11 mouse cellular contexts compared by ENCODE assay signal in the genomic region with DNA sequence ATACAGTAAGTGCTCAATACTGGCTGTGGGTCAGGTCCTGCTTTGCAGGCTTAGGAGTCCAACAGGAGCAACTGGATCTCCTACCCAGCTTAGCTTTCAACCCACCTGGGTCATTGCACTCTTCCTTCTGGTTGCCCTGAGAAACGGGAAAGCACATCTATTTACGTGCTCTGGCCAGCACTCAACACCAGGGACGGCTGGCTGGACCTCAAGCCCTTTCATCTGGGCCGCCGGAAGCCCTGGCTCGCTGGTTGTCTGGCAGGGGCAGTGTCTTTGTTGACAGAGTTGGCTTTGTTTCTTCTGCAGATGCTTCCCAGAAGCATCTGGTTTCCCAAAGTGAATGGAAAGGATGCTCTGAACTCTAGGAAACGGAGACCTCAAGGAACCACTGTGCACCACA. TPM values are rescaled to one million over a fixed set of nuclear protein-coding genes. Genes with fewer than 3 reads are reported as not detected.
DNase-seq lines count a peak whose midpoint lies in the region; ATAC-seq and TF ChIP-seq lines count a peak whose summit lies in the region.
"Had no signal": no experiment of that assay in that cellular context is flagged by ENCODE, and none has a peak within 500 bp of the region (broad histone marks: within the 10 kb centered on the region; RNA-seq: fewer than 3 reads in every experiment).

No protein-coding gene starts in this region.

- no peak overlapping the region for H3K4me3 ChIP-seq in lung, adult 2 months (replicated peaks; ENCODE audit: extremely low read depth, low read depth, low read length)
- H3K4me3 ChIP-seq in forebrain, embryonic 16.5 days (replicated peaks; ENCODE audit: low read length), result no peak overlapping the region
- no peak overlapping the region for H3K4me3 ChIP-seq in hindbrain, embryonic 13.5 days
- H3K4me3 ChIP-seq: erythroblast, embryonic 14.5 days; liver, embryonic 15.5 days had no signal

- no peak for TF ChIP-seq CTCF in lung, adult 2 months (IDR thresholded peaks at IDR 0.05; ENCODE audit: insufficient read depth, low read length)

- no peaks in the 10 kb centered on the region for H3K4me1 ChIP-seq in lung, adult 2 months (ENCODE audit: control insufficient read depth, insufficient read depth, low read length)
- H3K4me1 ChIP-seq in forebrain, embryonic 16.5 days (replicated peaks; ENCODE audit: control insufficient read depth, insufficient read depth, low read length), result no peaks in the 10 kb centered on the region
- H3K4me1 ChIP-seq in hindbrain, embryonic 13.5 days (replicated peaks), result peaks cover 21% of the 10 kb centered on the region; the same call in 1 of the 2 replicates
- H3K4me1 ChIP-seq: liver, embryonic 15.5 days had no signal

- 33% methylated on average over 7 of the region's 7 CpGs for WGBS in lung, adult 2 months
- 41% methylated on average over 7 of the region's 7 CpGs for WGBS in forebrain, embryonic 16.5 days
- WGBS in hindbrain, embryonic 13.5 days, result 37% methylated on average over 7 of the region's 7 CpGs

- H3K9me3 ChIP-seq in forebrain, embryonic 16.5 days (ENCODE audit: control insufficient read depth, low read length), result no peaks in the 10 kb centered on the region
- no peaks in the 10 kb centered on the region for H3K9me3 ChIP-seq in hindbrain, embryonic 13.5 days
- H3K9me3 ChIP-seq: liver, embryonic 15.5 days had no signal

- H3K27ac ChIP-seq in forebrain, embryonic 16.5 days (ENCODE audit: low read length), result no peak overlapping the region
- 0 out of 2 replicates have a peak overlapping the region, but pooled peaks have one; percentile 60 for H3K27ac ChIP-seq in hindbrain, embryonic 13.5 days
- H3K27ac ChIP-seq: liver, embryonic 15.5 days had no signal

- H3K36me3 ChIP-seq in forebrain, embryonic 16.5 days (ENCODE audit: control insufficient read depth, insufficient read depth), result no peaks in the 10 kb centered on the region
- H3K36me3 ChIP-seq in hindbrain, embryonic 13.5 days, result no peaks in the 10 kb centered on the region
- H3K36me3 ChIP-seq: liver, embryonic 15.5 days had no signal

- H3K4me2 ChIP-seq in forebrain, embryonic 16.5 days (ENCODE audit: low read length), result no peak overlapping the region
- H3K4me2 ChIP-seq in hindbrain, embryonic 13.5 days, result no peak overlapping the region
- H3K4me2 ChIP-seq: liver, embryonic 15.5 days had no signal

- TF ChIP-seq POLR2A in lung, adult 2 months (IDR thresholded peaks at IDR 0.05; ENCODE audit: borderline replicate concordance, extremely low read depth, low read depth, low read length), result no peak

- ATAC-seq in forebrain, embryonic 16.5 days, result 0 out of 2 replicates have a peak, but pooled peaks have one; percentile 15
- no peak for ATAC-seq in hindbrain, embryonic 13.5 days (ENCODE audit: low FRiP score)
- ATAC-seq: Patski had no signal

- no peak overlapping the region for H3K9ac ChIP-seq in forebrain, embryonic 16.5 days (replicated peaks; ENCODE audit: low read depth, low read length)
- H3K9ac ChIP-seq in hindbrain, embryonic 13.5 days, result no peak overlapping the region
- H3K9ac ChIP-seq: liver, embryonic 15.5 days had no signal

- H3K27me3 ChIP-seq in forebrain, embryonic 16.5 days (replicated peaks; ENCODE audit: control insufficient read depth, insufficient read depth, low read length), result no peaks in the 10 kb centered on the region
- no peaks in the 10 kb centered on the region for H3K27me3 ChIP-seq in hindbrain, embryonic 13.5 days
- H3K27me3 ChIP-seq: liver, embryonic 15.5 days; Patski had no signal

- DNase-seq in lung, adult 18-20 months, result peak; percentile 32 to 40
- DNase-seq in lung, adult 2 months, result no peak
- DNase-seq in lung, postnatal 10 days, result peak; percentile 74
- DNase-seq in spleen, postnatal 14 days (ENCODE audit: low spot score in 2 of 2), result no peak
- DNase-seq in yolk sac, embryonic 10.5 days (ENCODE audit: low spot score), result no peak
- no peak for DNase-seq in right cerebral cortex, adult 18-20 months

RNA-seq across cellular contexts. Expression of a gene that starts 39.3 kb away (rescaled TPM):
- 95.0 and 116 TPM in 2 replicates for polyA plus RNA-seq in lung, adult 2 months (2012; rRNA removed)
- polyA plus RNA-seq in forebrain, embryonic 16.5 days (2015; fragmentation: Nextera tagmentation; extraction: Ambion mirVana), result 69.9 and 76.8 TPM in 2 replicates
- 68.1 and 68.6 TPM in 2 replicates for polyA plus RNA-seq in hindbrain, embryonic 13.5 days (2015; fragmentation: Nextera tagmentation; extraction: Ambion mirVana)

Comparison
In these comparisons a context has a peak if more than half of its experiments do, and no peak if none do; other contexts are left out.
1. DNase-seq: peak in lung, adult 18-20 months (2 of 2) and lung, postnatal 10 days (single experiment); none in lung, adult 2 months (single experiment), spleen, postnatal 14 days (0 of 2), yolk sac, embryonic 10.5 days (single experiment) and right cerebral cortex, adult 18-20 months (single experiment).